Mouse (Mus musculus) heart, adult 8-10 months (tissue): Measurements from ENCODE around the gene Cracr2a. TPM values are rescaled to one million over a fixed set of nuclear protein-coding genes. Genes with fewer than 3 reads are reported as not detected.

Experiments used
- DNase-seq: peaks from one replicate; pipeline ENCODE4 v3.0.0; 2022; ENCODE audit warnings: low spot score
- total RNA-seq, 4 experiments: library from RNA; stranded (reverse); gene quantifications; 2 replicates each; pipeline ENCODE4 v1.2.4; 2022

The Cracr2a gene
- total RNA-seq, 4 experiments from 2014 or later: 0.35 to 3.4 (median 2.4) TPM

DNA sequence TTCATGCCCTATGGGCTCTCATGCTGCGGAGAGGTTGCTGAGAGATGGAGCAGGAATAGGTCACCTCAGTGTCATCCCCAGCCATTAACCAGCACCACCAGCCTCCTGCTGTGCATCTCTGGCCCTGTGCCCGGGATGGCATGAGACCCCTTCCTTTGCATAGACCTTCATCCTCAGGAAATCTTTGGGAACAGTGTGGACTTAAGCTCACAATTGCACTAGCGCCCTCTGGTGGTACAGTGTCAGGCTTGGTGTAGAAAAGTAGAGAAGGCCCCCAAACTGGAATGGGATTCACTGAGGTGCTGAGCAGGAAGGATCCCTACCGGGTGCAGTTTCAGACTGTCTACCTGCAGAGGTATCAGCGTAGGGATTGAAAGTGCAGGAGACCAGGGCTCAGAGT is 64.0 kb downstream of the Cracr2a start:
- peak; percentile 23 for DNase-seq

DNA sequence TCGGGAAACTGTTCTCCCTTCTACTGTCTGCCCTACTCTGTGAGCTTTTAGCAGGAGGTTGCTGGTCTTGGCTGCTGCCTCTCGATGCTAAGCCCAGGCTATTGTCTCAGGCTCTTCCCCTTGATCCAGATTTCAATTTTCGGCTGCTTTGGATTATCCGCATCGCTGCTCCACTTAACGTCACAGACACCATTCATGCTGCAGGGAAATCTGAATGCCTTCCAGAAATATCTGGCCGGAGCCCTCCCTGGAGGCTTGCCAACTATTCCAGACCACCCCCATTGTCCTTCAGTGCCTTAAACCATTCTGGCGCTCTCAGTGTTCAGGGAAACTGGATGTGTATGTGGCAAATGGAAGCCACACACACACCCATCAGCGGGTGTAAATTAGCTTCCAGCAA is 66.3 kb downstream of the Cracr2a start:
- no peak for DNase-seq

GRCm38 (mm10) chr6:127629249-127629648 is 68.1 kb downstream of the Cracr2a start:
- no peak for DNase-seq

DNA sequence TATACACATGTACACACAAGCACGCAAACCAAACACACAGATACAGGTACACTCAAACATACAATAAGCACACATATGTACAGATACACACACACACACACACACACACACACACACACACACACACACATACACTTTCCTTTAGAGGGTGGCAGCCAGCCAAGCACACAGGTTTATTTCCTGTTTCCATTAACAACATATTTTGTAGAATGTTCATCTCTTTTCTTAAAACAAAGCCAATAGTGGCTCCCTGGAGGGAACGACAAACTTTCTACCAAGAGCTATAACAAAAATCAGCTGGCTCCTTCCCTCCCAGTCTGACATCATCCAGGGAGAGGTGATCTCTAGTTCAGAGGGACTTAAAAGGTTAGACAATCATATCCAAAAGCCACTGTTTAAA is 73.7 kb downstream of the Cracr2a start:
- DNase-seq: no peak

GRCm38 (mm10) chr6:127635462-127636189 is 74.5 kb downstream of the Cracr2a start:
- no peak for DNase-seq

DNA sequence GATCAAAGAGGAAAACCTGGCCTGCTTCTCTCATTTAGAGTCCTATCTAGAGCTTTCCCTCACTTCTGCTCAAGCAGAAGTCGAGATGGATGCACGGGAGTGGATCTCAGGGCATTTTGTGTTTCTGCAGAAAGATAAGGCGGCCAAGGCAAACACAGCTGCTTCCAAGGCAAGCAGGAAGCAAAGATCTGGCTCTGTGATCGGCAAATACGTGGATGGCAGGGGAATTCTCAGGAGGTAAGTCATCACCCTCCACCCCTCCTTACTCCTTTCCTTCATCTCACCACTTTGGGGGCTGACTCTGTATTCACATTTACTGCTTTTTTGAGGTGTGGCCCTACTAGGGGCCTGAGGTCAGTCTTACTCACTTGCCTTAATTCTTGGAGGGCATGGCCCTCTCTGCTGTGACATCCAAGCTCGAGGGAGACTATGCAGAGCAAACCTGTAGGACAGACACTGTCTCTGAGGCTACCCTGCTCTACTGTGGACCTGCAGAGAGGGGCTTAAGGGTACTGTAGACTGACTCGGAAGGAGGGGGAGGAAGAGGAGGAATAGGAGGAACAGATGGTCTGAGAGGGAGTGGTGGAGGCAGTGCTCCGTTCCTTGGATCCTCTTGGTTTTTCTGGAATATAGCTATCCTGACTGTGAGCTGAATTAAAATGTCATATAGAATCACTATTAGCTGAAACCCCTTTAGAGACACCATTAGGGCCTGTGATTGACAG is 80.1 kb downstream of the Cracr2a start:
- no peak for DNase-seq

- no peak for DNase-seq
Observed at GRCm38 (mm10) chr6:127655988-127656387, 94.8 kb downstream of the Cracr2a start.

DNA sequence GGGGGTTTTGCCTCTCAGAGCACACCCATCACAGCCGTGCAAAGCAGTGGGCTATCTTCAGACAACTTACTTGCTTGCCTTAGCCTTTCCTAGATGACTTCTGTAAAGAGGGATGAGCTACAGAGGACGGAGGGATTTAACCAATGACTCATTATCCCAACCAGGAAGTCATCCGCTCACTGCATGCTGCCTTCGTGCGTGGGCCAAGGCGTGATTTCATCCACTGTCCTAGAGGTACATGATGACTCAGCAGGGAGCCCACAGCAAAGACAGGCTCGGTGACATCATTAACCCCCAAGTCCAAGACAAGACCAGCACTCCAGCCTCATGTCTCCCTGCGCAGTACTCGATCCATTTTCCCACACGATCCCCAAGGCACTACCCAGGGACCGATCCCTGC is 96.0 kb downstream of the Cracr2a start:
- no peak for DNase-seq

DNA sequence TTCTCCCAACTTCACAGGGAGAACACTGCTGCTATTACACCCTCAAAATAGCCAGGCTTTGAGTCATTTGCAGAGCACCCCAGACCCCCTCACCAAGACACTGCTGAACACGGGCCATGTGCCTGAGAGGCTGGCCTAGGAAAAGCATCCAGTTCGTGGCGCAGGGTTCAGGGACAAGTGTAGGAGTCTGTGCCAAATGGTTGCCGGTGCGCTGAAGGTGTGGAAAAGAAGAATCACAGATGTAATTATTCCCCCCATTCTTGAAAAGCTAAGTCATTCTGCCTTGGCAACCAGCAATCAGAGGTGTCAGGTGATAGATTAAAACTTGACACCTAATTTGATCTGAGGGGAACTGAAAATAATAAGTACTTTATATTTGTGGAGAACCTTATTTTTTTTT is 98.3 kb downstream of the Cracr2a start:
- DNase-seq: no peak

GRCm38 (mm10) chr6:127659966-127660365 is 98.8 kb downstream of the Cracr2a start:
- DNase-seq: no peak

GRCm38 (mm10) chr6:127661717-127662292 is 100.7 kb downstream of the Cracr2a start:
- DNase-seq: no peak

DNA sequence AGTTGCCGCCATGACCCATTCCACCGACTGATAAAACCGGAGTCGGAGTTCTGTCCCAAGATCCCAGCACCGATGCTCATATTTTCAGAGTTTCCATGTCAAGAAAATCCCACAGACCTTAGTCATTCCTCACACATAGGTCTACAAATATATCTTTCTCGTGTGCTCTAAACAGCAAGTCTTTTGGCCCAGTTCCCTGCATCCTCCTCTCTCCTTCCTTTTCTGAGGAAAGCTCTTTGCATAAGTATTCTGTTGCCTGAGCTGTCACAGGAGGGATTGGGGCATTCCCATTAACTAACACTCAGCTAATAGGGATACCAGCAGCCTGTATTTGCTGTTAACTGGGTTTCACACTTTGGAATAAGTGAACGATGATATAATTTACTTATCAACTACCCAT is 102.1 kb downstream of the Cracr2a start:
- no peak for DNase-seq

GRCm38 (mm10) chr6:127669313-127669712 is 108.2 kb downstream of the Cracr2a start:
- no peak for DNase-seq

- no peak for DNase-seq
Observed at GRCm38 (mm10) chr6:127670031-127670430, 108.9 kb downstream of the Cracr2a start.

- DNase-seq: peak; percentile 10
Observed at GRCm38 (mm10) chr6:127672071-127672470, 110.9 kb downstream of the Cracr2a start.

- DNase-seq: no peak
Observed at GRCm38 (mm10) chr6:127676866-127677265, 115.7 kb downstream of the Cracr2a start.

DNA sequence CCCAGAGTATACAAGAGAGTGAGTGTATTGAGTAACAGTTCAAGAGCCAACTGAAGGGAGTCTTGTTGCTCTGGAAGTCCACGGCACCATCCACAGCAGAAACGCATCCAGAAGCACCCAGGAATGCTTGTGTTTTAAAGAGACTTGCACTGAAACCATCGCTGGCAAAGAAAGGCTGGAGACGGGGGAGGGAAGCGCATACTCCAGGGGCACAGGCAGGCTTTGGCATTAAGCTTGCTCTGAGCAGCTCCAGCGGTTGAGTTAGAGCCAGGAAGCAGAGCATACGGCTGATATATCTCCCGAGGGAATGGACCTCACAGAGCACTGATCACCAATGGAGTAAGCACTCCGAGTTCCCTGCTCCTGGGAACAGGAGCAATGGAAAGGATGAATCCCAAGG is 117.2 kb downstream of the Cracr2a start:
- DNase-seq: no peak

DNA sequence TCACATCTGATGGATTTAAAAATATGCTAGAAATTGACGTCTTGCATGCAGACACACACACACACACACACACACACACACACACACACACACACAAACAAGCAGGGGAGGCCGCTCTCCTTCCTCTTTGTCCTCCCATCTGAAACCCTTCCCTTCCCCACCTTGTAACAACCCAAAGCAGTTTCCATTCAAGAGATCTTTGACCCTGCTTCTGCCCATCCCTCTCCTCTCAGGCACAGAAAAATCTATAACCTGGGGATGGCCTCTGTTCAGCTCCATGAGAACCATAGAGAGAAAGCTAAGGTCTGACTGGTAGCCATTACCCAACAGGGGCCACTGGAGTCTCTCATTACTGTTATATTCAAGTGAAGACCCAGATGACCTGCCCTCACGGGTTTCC is 117.9 kb downstream of the Cracr2a start:
- DNase-seq: no peak

- no peak for DNase-seq
Observed at GRCm38 (mm10) chr6:127680784-127681183, 119.6 kb downstream of the Cracr2a start.

- no peak for DNase-seq
Observed at GRCm38 (mm10) chr6:127683561-127683960, 122.4 kb downstream of the Cracr2a start.

- DNase-seq: no peak
Observed at GRCm38 (mm10) chr6:127684981-127685380, 123.8 kb downstream of the Cracr2a start.

DNA sequence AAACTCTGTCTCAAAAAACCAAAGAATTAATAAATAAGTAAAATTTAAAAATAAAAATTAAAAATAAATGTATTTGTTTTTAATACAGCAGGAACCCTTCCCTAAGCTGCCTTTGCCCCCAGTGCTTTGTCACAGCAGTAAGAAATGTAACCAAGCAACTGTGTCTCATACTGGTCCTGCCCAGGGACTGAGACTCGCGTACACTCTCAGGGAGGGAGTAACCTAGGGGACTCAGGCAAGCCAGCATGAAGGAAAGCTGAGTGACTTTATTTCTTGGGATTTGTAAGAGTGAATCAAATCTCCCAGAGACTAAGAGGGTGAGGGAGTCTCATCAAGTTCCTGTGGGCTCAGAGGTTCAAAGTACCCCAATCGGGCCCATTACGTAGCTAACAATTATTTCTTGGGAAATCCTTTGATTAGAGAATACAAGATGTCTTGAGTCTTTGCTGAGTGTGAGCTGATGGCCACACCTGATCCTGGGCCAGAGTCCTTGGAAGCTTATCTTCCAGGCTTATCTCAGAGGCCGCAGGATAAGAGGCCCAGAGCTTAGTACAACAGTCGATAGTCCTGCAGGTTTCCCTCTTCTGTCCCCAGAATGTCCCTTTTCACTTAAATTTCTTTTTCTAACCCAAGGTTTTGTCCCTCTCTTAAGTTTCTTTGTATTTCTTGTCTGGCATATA is 126.2 kb downstream of the Cracr2a start:
- no peak for DNase-seq
